Mouse (Mus musculus) stomach, postnatal 0 days (tissue): ENCODE data around the gene Enah.

ENCODE experiments used
- CTCF ChIP-seq: IDR thresholded peaks from 2 replicates; pipeline ENCODE4 v1.5.1; 2016; ENCODE audit warnings: antibody characterized with exemption, low read depth, mild to moderate bottlenecking, moderate library complexity
- EP300 ChIP-seq: optimal IDR thresholded peaks from 2 replicates; pipeline ENCODE3; 2016; ENCODE audit warnings: antibody characterized with exemption

DNA sequence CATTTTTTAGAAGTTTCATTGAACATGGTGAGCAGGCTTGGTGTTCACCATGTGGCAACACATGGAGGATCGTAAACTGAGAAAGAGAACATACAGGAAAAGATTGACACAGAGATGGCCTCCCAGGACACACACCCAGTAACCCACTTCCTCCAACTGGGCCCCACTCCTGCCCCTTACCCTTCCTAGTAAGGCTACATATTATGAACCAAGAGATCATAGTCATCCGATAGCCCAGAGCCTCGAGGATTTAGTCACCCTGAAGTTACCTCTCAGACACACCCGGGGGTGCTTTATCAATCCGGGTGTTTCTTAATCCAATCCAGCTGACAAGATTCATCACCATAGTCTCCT is 153.9 kb downstream of the Enah start:
- no peak for TF ChIP-seq CTCF
- TF ChIP-seq EP300, result no peak
